Mouse (Mus musculus): ENCODE data around the gene Tyw3. TPM values are rescaled to one million over a fixed set of nuclear protein-coding genes. Genes with fewer than 3 reads are reported as not detected.

Gene Tyw3
- 4.2 to 8.7 TPM (median 7.1 TPM) in 4 replicates for total RNA-seq (2023)

DNA sequence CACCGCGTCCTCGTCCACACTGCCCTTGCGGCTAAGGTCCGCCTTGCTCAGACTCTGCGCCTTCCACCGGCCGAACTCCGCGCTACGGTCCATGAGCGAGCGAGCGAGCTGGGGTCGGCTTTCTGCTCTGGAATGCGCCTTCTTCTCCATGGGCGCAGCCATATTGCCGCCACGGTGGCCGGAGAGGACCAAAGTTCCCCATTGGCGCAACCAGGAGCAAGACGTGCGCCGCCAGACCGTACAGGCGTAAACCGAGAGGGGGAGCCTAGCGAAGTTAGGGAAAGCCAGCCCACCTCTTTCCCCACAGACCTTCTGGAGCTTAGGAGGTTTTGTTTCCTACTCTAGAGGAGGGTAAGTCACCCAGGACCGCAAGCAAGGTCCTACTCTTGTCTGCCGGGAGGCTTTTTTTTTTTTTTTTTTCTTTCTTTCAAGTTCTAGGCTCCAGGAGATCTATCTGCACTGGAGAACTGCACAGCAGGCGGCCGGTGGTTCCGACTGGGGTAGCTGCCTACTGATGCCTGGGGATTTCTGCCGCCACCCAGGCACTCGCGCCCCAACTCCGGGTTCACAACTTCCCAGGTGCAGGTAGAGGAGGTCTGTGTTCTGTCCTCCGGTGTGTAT, at the start of gene Tyw3:
Tyw3 (minus strand) TSS at position 171 of the 621 bp plus-strand sequence.

DNA sequence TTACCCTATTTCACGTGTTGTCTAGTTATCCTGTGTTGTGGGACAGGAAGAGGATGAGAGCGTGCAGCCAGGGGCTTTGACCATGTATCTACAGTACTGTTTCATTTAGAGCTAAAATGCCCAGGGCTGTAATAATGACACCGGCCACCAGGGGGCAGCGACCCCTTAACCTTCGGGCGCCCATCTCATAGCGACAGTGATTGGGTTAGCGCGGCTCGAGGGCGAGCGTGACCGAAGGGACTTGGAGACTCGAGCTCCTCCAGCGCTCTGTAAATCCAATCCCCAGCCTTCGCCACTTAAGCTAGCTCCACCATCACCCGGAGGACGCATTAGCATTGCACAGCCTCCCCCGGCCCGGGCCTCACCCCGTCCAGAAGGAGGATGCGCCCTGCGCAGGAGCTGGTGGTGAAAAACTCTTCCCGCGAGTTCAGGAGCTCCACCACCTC, 393 bp downstream of the Tyw3 start, which contains the start of gene Cryz:
Cryz (plus strand) TSS at position 224 of the 446 bp plus-strand sequence.

Other genes starting within 250 kb of the Tyw3 start
- gene Cryz, start 393 bp downstream of the Tyw3 start, total RNA-seq (2023) = 2.0 to 4.6 TPM (median 3.1 TPM) in 4 replicates
- not detected in 4 replicates for gene Erich3, start 66.8 kb upstream of the Tyw3 start, total RNA-seq (2023)